Mouse (Mus musculus): ENCODE results near the gene Ckap2. TPM values are rescaled to one million over a fixed set of nuclear protein-coding genes. Genes with fewer than 3 reads are reported as not detected.

Ckap2 gene
- polyA plus RNA-seq (2015; fragmentation: Nextera tagmentation; extraction: Ambion mirVana) = 7.7 and 9.5 TPM in 2 replicates

DNA sequence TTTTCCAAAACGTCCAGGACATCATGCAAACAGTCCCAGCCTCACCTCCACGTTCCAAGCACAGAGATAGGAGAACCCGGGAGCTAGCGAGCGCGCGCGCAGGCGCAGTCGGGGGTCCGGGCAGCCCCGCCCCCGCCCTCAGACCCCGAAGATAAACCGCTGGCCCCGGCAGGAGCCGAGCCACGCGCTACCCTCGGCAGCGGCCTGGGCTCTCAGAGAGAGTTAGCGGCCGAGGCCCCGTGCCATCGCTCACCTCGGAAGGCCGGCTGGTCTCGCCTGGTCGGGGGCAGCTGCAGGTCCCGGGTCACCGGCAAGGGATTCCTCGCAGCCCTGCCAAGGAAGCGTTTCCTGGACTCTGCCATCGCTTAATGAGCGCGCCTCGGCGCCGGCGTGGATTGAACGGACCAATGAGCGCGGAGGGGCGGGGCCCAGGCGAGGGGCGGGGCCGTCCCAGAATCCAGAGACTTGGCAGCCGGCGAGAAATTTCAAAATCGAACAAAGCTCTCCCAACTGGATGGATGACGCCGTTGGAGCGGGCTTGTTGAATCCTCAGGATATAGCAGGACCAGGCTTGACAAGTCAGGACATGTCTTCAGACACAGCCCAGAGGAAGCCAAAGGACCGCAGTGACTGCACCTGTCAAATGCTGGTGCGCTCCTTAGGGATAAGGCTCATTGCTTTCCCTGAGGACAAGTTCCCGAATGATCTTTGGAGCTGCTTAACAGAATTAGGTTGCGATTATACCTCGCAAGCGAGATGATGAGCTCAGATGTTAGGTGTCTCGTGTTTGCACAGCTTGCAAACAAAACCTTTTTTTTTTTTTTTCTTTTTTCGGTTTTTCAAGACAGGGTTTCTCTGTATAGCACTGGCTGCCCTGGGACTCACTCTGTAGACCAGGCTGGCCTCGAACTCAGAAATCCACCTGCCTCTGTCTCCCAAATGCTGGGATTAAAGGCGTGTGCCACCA is at the start of gene Ckap2:
Gene Ckap2 (minus strand): TSS at position 389 of the 967 bp plus-strand sequence.

DNA sequence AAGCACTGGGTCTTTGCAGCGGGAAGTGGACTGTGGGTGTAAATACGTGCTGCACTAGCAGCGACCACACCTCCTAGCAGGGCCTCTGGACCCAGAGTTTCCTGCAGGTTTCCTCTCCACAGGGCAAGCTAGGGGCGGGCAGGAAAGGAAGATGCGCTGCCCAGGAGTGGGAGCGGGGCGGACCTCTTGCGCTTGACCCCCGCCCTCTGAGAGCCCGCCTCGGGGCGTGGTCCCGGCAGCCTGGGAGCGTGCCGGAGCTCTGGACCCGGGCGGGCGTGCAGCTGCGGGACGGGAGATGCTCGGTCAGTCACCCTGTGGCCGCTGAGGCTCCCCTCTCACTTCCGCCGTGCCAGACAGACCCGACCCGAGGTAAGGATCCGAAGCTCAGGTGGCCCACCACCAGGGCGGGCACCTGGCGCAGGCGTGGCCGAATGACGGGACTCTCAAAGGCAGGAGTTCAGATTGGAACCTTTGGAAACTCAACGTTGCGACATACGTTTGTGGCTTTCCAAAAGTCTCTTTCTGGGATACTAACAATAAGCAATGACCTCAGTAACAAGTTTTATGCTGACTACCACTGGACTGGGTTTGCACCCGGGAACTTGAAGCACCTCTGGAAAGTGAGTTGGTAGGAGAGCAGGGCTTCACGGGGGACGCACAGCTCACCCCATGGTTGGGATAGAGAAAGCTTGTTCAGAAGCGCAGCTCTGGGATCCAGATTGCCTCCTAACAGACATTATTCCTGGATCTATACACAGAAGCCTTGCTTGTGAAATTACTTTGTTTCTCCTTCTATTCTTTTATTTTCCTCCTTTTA is 41.6 kb upstream of the Ckap2 start, which contains the start of gene Thsd1:
Gene Thsd1 (plus strand): TSS at position 253 of the 817 bp plus-strand sequence.

DNA sequence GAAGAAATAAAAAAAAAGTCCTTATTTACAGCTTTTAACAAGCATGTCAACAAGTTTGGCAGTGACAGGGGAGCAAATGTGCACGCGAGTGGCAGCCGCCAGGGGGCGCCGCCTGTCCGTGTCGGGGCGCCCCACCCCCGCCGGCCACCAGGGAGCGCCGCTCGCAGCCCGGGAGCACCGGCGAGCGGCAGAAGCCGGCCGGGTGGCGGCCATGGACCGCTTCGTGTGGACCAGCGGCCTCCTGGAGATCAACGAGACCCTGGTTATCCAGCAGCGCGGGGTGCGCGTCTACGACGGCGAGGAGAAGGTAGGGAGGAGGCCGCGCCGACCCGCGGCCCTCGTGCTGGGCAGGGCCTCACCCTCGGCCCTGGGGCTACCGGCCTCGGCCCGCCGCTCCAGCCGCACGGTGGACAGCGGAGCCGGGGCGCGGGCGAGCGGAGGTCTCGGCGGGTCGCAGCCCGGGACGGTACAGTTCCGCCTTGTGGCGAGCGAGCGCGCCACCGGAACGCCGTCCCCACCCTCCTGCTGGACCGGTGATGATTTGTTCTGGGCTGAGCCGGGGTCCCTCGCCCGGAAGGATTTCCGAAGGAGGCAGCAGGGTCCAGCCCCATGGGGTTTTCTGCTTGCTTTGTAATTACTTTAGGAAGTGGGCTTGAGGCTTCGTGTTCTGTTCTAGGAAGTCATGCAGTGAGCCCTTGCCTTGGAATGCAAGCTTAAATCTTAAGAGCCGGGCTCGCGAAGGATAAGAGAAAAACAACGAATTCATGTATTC is 7.2 kb upstream of the Ckap2 start, which contains the start of gene Vps36:
Gene Vps36 (plus strand): TSS at position 150 of the 772 bp plus-strand sequence.

DNA sequence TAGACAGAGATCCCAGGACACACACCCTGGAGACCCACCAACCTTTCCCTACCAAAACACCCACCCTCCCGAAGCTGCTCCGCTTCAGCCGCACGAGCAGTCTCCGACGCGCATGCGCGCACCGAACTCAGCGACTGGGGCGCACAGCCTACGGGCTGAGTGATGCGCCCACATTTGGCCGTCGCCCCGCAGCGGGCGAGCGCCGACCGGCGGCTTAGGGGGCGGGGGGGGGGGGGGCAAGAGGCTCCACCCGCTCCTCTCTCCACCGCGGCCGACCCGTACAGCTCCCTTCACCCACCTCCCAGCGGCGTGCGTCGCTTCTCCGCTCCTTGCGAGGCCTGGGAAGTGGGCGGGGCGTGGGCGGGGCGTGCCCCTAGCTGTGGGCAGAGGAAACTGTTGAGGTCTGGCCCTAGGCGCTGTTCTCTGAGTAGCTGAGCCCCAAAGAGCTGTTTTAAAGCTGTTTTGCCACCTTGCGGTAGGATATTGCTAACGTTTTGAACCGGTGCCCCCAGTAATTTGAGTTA is 19.5 kb downstream of the Ckap2 start, which contains the start of gene Nek3:
Gene Nek3 (minus strand): TSS at position 356 of the 524 bp plus-strand sequence.

DNA sequence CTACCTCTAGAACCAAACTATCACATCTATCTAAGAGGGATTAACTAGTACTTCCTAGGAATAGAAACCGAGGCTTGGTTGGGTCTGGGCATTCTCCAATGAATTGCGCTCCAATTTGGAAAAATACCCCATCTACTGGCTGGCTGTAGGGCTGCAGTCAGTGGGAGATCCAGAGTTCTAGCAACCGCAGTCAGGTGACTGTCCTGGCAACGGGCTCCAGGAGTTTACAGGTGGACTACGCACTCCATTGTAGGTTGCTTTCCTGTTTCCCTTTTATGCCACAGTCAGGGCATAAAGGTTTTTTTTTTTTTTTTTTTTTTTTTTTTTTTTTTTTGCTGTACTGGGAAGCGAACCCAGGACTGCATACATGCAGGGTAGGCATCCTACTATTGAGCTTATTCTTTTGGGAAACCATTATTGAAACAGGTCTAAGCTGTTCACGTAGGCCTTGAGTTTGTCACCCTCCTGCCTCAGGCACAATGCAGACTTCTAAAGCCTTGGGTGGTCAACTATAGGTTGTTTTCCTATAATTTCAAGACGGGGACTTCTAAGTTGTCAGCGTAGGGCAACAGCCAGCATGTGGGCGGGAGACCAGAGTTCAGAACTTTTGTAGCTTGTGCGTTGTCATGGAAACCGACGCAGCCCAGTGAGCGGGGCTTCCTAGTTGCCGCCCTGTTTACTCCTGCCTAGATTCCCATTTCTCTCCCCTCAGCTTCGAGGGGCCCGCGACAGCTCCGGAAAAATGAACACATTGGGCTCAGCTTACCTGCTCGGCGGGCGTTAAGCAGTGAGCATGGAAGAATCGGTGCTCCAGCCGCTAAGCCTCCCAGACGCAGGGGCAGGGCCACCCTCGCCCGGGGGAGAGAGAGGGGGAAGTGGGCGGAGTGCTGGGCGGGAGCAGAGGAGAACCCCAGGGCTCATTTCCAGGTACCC is 61.1 kb downstream of the Ckap2 start, which contains the start of gene Nek5:
Gene Nek5 (minus strand): TSS at position 834 of the 933 bp plus-strand sequence.

Other genes starting within 250 kb of the Ckap2 start
- not detected in 2 replicates for gene Defb35, start 247.5 kb downstream of the Ckap2 start, polyA plus RNA-seq (2015; fragmentation: Nextera tagmentation; extraction: Ambion mirVana)
- not detected in 2 replicates for gene Defb13, start 239.1 kb downstream of the Ckap2 start, polyA plus RNA-seq (2015; fragmentation: Nextera tagmentation; extraction: Ambion mirVana)
- gene Fam90a1a, start 227.1 kb downstream of the Ckap2 start, polyA plus RNA-seq (2015; fragmentation: Nextera tagmentation; extraction: Ambion mirVana) = not detected in 2 replicates
- not detected in 2 replicates for gene Ccdc70, start 216.0 kb downstream of the Ckap2 start, polyA plus RNA-seq (2015; fragmentation: Nextera tagmentation; extraction: Ambion mirVana)
- gene Atp7b, start 125.5 kb downstream of the Ckap2 start, polyA plus RNA-seq (2015; fragmentation: Nextera tagmentation; extraction: Ambion mirVana) = 1.9 TPM in 2 replicates
- gene Alg11, start 125.1 kb downstream of the Ckap2 start, polyA plus RNA-seq (2015; fragmentation: Nextera tagmentation; extraction: Ambion mirVana) = 30.4 and 32.2 TPM in 2 replicates
- gene Nek5, start 60.8 kb downstream of the Ckap2 start, polyA plus RNA-seq (2015; fragmentation: Nextera tagmentation; extraction: Ambion mirVana) = 0.75 and 0.98 TPM in 2 replicates
- 5.3 and 5.8 TPM in 2 replicates for gene Nek3, start 19.4 kb downstream of the Ckap2 start, polyA plus RNA-seq (2015; fragmentation: Nextera tagmentation; extraction: Ambion mirVana)
- 38.9 and 40.4 TPM in 2 replicates for gene Vps36, start 7.0 kb upstream of the Ckap2 start, polyA plus RNA-seq (2015; fragmentation: Nextera tagmentation; extraction: Ambion mirVana)
- 5.8 and 6.4 TPM in 2 replicates for gene Thsd1, start 41.5 kb upstream of the Ckap2 start, polyA plus RNA-seq (2015; fragmentation: Nextera tagmentation; extraction: Ambion mirVana)
- not detected in 2 replicates for gene Tpte, start 97.6 kb upstream of the Ckap2 start, polyA plus RNA-seq (2015; fragmentation: Nextera tagmentation; extraction: Ambion mirVana)
- 8.0 and 8.3 TPM in 2 replicates for gene Slc25a15, start 212.8 kb upstream of the Ckap2 start, polyA plus RNA-seq (2015; fragmentation: Nextera tagmentation; extraction: Ambion mirVana)
- gene Mrps31, start 225.5 kb upstream of the Ckap2 start, polyA plus RNA-seq (2015; fragmentation: Nextera tagmentation; extraction: Ambion mirVana) = 35.0 and 37.3 TPM in 2 replicates

All from neural tube, postnatal 0 days (tissue).